Mouse (Mus musculus) G1E (cell line): ENCODE results near the gene Slc35f3.

Experiments used
- CTCF ChIP-seq: IDR thresholded peaks from 2 replicates; pipeline ENCODE4 v1.5.1; 2012; ENCODE audit warnings: low read depth, low read length, inconsistent platforms, mixed read lengths
- GATA1 ChIP-seq: IDR thresholded peaks from 2 replicates; pipeline ENCODE4 v1.6.1; 2012; ENCODE audit warnings: borderline replicate concordance, low read length, inconsistent platforms, mixed read lengths
- GATA2 ChIP-seq: IDR thresholded peaks from 2 replicates; pipeline ENCODE4 v1.6.1; 2012; ENCODE audit warnings: low read depth, low read length, inconsistent platforms, borderline replicate concordance
- TAL1 ChIP-seq: conservative IDR thresholded peaks from 2 replicates; pipeline ENCODE4 v1.6.1; 2012; ENCODE audit warnings: low read depth, low read length, inconsistent platforms, mixed read lengths

GRCm38 (mm10) chr8:126366251-126366650 is 67.9 kb downstream of the Slc35f3 start:
- TF ChIP-seq CTCF (no peak), TAL1 (no peak), GATA2 (no peak), GATA1 (no peak)
